Mouse (Mus musculus) kidney, embryonic 16.5 days (tissue): Measurements from ENCODE around the gene Tmem204. TPM values are rescaled to one million over a fixed set of nuclear protein-coding genes. Genes with fewer than 3 reads are reported as not detected.
A peak's percentile ranks its signal among the peaks of the same experiment; 100 is the strongest.
"Not testable (repeated sequence)": the region's sequence is repeated elsewhere in the genome, so short reads cannot be mapped to it uniquely, and the experiment has no call there.

Experiments used
- ATAC-seq: fragments of 200-750 bp; cut with Nextera tagmentation; 2 replicates; pipeline ENCODE4 v1.8.0; 2017; ENCODE audit warnings: moderate TSS enrichment; ENCODE audit not compliant: low FRiP score, low TSS enrichment
- H3K27ac ChIP-seq: fragments of 300-500 bp; sonication (generic); 2 replicates; pipeline ENCODE4 v1.5.1; 2014; ENCODE audit warnings: low read length
- H3K27me3 ChIP-seq: fragments of 300-500 bp; sonication (generic); 2 replicates; pipeline ENCODE4 v1.6.1; 2014; ENCODE audit warnings: low read length, control low read depth, mixed read lengths; ENCODE audit not compliant: insufficient read depth
- H3K36me3 ChIP-seq: fragments of 300-500 bp; sonication (generic); 2 replicates; pipeline ENCODE4 v1.6.1; 2014; ENCODE audit warnings: low read length, control low read depth, mixed read lengths; ENCODE audit not compliant: insufficient read depth
- H3K4me1 ChIP-seq: fragments of 300-500 bp; sonication (generic); 2 replicates; pipeline ENCODE4 v1.6.1; 2014; ENCODE audit warnings: low read length, control low read depth, mixed read lengths; ENCODE audit not compliant: insufficient read depth
- H3K4me2 ChIP-seq: fragments of 300-500 bp; sonication (generic); replicated peaks from 2 replicates; pipeline ENCODE4 v1.6.1; 2014; ENCODE audit warnings: low read depth, low read length
- H3K4me3 ChIP-seq: fragments of 300-500 bp; sonication (generic); 2 replicates; pipeline ENCODE4 v1.5.1; 2014; ENCODE audit warnings: mild to moderate bottlenecking, low read length
- H3K9ac ChIP-seq: fragments of 300-500 bp; sonication (generic); replicated peaks from 2 replicates; pipeline ENCODE4 v1.6.1; 2014; ENCODE audit warnings: low read length
- H3K9me3 ChIP-seq: fragments of 300-500 bp; sonication (generic); 2 replicates; pipeline ENCODE4 v1.6.1; 2016; ENCODE audit warnings: low read length, control low read depth
- WGBS: fragments of 180-500 bp; shearing (Covaris S2); extraction: QIAGEN DNeasy Blood & Tissue Kit; methylation state at CpG from one replicate; pipeline ENCODE4 v1.1.7; 2014; 5-methylcytosine and 5-hydroxymethylcytosine counted together
- polyA plus RNA-seq: library from polyadenylated mRNA; unstranded; fragments of >200 nt; fragmentation: Nextera tagmentation; extraction: Ambion mirVana; gene quantifications from 2 replicates; pipeline ENCODE4 v1.2.1, GENCODE M21; 2015

The Tmem204 gene
- 34.4 and 44.7 TPM in 2 replicates for polyA plus RNA-seq

- Histone ChIP-seq H3K9ac (peak within 1 kb of the TSS; percentile 34; the same call in 1 of the 2 replicates), H3K4me1 (peaks cover 29% of the 10 kb centered on the region)
- 21% methylated on average over 7 of the region's 7 CpGs for WGBS
These were observed at the start of gene Tmem204 for GRCm38 (mm10) chr17:25083444-25083931. Gene Tmem204, minus strand, starts transcription at chr17:25083591.

DNA sequence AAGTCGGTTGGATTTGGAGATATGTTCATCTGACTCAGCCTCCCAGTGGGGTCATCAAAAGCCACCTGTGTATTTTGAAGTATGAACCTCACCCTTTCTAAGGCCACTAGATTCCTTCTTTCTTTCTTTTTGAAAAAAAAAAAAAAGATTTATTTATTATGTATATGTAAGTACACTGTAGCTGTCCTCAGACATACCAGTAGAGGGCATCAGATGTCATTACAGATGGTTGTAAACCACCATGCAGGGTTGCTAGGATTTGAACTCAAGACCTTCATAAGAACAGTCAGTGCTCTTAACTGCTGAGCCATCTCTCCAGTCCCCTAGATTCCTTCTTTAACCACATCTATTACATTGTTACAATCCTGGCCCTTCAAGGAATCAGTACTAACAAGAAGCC lies 46.7 kb upstream of the Tmem204 start:
- 91% methylated on average over 1 of the region's 1 CpGs for WGBS
- no peak for ATAC-seq
- Histone ChIP-seq H3K9me3 (no peaks in the 10 kb centered on the region), H3K4me3 (no peak overlapping the region), H3K36me3 (no peaks in the 10 kb centered on the region), H3K4me2 (no peak overlapping the region), H3K4me1 (peaks cover 10% of the 10 kb centered on the region), H3K27me3 (no peaks in the 10 kb centered on the region), H3K27ac (no peak overlapping the region), H3K9ac (no peak overlapping the region)

More at GRCm38 (mm10) chr17:25083444-25083931, at the start of gene Tmem204:
- Histone ChIP-seq H3K27me3 (no peaks in the 10 kb centered on the region), H3K9me3 (no peaks in the 10 kb centered on the region), H3K4me3 (no peak within 1 kb of the TSS), H3K4me2 (no peak within 1 kb of the TSS; the same call in 1 of the 2 replicates), H3K36me3 (0 out of 2 replicates have a peak, but pooled peaks cover 2% of the 10 kb centered on the region), H3K27ac (peak within 1 kb of the TSS; percentile 97)
- peak; percentile 90 for ATAC-seq

DNA sequence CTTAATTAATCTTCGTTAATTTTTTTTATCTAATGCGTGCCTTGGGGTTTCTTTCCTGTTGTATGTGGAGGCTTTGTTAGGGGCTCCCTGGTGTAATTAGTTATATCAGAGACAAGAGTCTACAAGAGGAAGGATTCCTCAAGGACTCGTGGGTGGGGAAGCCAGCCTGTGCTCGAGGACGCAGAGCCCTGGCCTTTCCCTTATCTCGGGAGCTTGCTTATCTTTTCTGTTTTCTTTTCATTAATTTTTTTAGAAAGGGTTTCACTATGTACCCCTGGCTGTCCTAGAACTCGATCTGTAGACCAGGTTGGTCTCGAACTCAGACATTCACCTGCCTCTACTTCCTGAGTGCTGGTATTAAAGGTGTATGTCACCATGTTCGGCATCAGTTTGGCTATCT lies 44.3 kb upstream of the Tmem204 start:
- H3K36me3 ChIP-seq, result no peaks in the 10 kb centered on the region
- 73% methylated on average over 9 of the region's 9 CpGs for WGBS
- no peak for ATAC-seq
- no peak overlapping the region for H3K9ac ChIP-seq
- no peaks in the 10 kb centered on the region for H3K27me3 ChIP-seq
- H3K27ac ChIP-seq, result no peak overlapping the region
- no peaks in the 10 kb centered on the region for H3K9me3 ChIP-seq
- no peaks in the 10 kb centered on the region for H3K4me1 ChIP-seq
- no peak overlapping the region for H3K4me2 ChIP-seq
- no peak overlapping the region for H3K4me3 ChIP-seq

DNA sequence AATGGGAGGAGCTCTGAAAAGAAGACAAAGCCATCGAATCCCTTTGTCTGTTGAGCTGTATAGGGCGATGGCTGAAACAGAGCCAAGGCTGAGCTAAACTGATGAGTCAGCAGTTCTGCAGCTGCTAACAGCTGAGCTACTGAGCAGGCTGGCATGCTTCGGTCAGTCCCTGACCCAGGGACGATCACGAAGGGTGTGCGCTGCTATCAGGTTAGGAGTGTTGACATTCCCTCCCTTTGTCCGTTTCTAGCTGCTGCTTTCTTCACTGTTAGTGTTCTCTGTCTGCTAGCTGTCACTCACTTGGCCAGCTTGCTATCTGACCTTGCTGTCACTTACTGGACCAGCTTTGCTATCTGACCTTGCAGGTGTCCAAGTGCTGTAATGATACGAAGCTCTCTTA lies 43.7 kb upstream of the Tmem204 start:
- Histone ChIP-seq H3K4me2 (no peak overlapping the region), H3K4me3 (no peak overlapping the region), H3K36me3 (no peaks in the 10 kb centered on the region), H3K27ac (no peak overlapping the region), H3K9me3 (no peaks in the 10 kb centered on the region), H3K9ac (no peak overlapping the region), H3K27me3 (no peaks in the 10 kb centered on the region), H3K4me1 (no peaks in the 10 kb centered on the region)
- 46% methylated on average over 8 of the region's 8 CpGs for WGBS
- no peak for ATAC-seq

GRCm38 (mm10) chr17:25125442-25126060 lies 42.2 kb upstream of the Tmem204 start:
- not testable (repeated sequence) for H3K4me3 ChIP-seq, H3K9ac ChIP-seq, H3K9me3 ChIP-seq, H3K27ac ChIP-seq, ATAC-seq, H3K27me3 ChIP-seq, H3K36me3 ChIP-seq, H3K4me1 ChIP-seq, H3K4me2 ChIP-seq
- 73% methylated on average over 3 of the region's 3 CpGs for WGBS

GRCm38 (mm10) chr17:25123979-25124378 lies 40.6 kb upstream of the Tmem204 start:
- Histone ChIP-seq H3K36me3 (no peaks in the 10 kb centered on the region), H3K9ac (no peak overlapping the region), H3K9me3 (no peaks in the 10 kb centered on the region), H3K27me3 (no peaks in the 10 kb centered on the region), H3K27ac (no peak overlapping the region), H3K4me3 (no peak overlapping the region), H3K4me1 (no peaks in the 10 kb centered on the region), H3K4me2 (no peak overlapping the region)
- ATAC-seq, result no peak
- 28% methylated on average over 7 of the region's 7 CpGs for WGBS

DNA sequence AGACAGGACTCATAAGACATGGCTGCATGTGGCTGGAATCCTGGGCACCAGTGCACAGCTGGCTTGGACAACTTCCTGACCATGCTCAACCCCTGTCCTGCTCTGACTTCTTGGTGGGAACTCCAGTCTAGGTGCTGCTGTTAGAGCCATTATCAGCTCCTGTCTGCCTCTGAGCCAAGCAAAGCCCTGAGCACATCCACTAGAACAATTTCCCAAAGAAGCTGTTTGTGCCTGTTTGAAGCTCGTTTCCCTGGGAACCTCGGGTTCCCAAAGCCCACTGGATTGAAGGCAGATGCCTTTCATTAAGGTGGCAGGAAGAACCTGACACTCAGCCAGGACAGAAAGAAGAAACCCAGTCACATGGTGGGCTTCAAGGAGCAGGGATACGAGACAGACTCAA lies 37.0 kb upstream of the Tmem204 start, which contains the start of gene Ptx4:
TSS of gene Ptx4 (plus strand) at position 355 of the 400 bp plus-strand sequence.
- no peak for ATAC-seq
- Histone ChIP-seq H3K4me1 (peaks cover 7% of the 10 kb centered on the region), H3K4me2 (no peak within 1 kb of the TSS), H3K36me3 (no peaks in the 10 kb centered on the region), H3K27ac (no peak within 1 kb of the TSS), H3K4me3 (no peak within 1 kb of the TSS), H3K27me3 (no peaks in the 10 kb centered on the region), H3K9ac (no peak within 1 kb of the TSS), H3K9me3 (no peaks in the 10 kb centered on the region)
- 35% methylated on average over 3 of the region's 3 CpGs for WGBS

DNA sequence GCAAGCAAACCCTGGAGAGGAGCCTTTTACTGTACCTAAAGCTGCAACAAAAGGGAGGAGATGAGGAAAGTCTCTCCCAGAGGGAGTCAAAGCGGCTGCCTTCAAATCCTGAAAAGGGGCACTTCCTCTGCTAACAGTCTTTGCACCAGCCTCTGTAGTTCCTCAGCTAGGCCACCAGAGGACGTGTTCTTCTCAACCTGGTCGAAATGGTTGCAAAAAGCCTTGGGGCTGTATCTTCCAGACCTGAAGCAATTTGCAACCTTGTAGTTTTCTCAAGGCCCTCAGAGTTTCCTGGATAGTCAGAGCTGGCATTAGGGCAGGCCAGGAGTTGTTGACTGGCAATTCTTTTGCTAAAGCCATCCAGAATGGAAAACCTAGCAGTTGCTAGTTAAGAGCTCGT lies 33.9 kb upstream of the Tmem204 start:
- H3K4me2 ChIP-seq, result no peak overlapping the region
- 38% methylated on average over 4 of the region's 4 CpGs for WGBS
- H3K4me1 ChIP-seq, result peaks cover 19% of the 10 kb centered on the region
- no peak for ATAC-seq
- H3K9me3 ChIP-seq, result no peaks in the 10 kb centered on the region
- no peak overlapping the region for H3K27ac ChIP-seq
- H3K36me3 ChIP-seq, result 0 out of 2 replicates have a peak, but pooled peaks cover 9% of the 10 kb centered on the region
- no peaks in the 10 kb centered on the region for H3K27me3 ChIP-seq
- no peak overlapping the region for H3K4me3 ChIP-seq
- no peak overlapping the region for H3K9ac ChIP-seq

- Histone ChIP-seq H3K4me1 (peaks cover 19% of the 10 kb centered on the region), H3K4me3 (peak within 1 kb of the TSS; percentile 62), H3K27me3 (no peaks in the 10 kb centered on the region), H3K4me2 (peak within 1 kb of the TSS; percentile 82), H3K9me3 (no peaks in the 10 kb centered on the region), H3K9ac (peak within 1 kb of the TSS; percentile 74), H3K27ac (peak within 1 kb of the TSS; percentile 90), H3K36me3 (0 out of 2 replicates have a peak, but pooled peaks cover 14% of the 10 kb centered on the region)
- 6% methylated on average over 40 of the region's 40 CpGs for WGBS
- ATAC-seq, result peak; percentile 96
These were observed 32.5 kb upstream of the Tmem204 start, which contains the start of gene Telo2 for GRCm38 (mm10) chr17:25115664-25116432. Gene Telo2, minus strand, starts transcription at chr17:25115967.
